Mouse (Mus musculus) liver, embryonic 14.5 days (tissue): ENCODE data around the gene Hmgb2.

Experiments
- CTCF ChIP-seq: IDR thresholded peaks from 2 replicates; pipeline ENCODE4 v1.5.1; 2016; ENCODE audit warnings: antibody characterized with exemption, low read depth, control low read depth
- EP300 ChIP-seq: IDR thresholded peaks from 2 replicates; pipeline ENCODE4 v1.6.1; 2016; ENCODE audit warnings: antibody characterized with exemption, low read depth

DNA sequence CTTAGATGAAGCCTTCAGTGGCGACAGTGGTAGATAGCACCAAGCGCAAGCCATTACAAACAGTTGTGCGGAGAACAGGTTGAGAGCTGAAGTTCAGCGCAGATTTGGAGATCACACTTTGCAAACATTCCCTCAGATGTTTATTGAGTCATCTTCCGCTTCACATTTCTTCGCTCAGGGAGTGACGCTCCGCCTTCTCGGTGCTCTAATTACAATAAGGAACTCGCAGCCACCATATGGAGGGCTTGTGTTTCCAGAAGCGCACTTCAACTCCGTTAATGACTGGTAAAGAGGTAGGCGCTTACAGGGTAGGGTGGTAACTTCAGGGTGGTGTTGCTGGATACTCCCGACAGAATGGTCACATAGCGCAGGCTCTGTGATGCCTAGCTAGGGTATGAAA is 52.0 kb downstream of the Hmgb2 start:
- TF ChIP-seq EP300 (no peak), CTCF (no peak)
